Mouse (Mus musculus): ENCODE results near the gene Ptprs.

DNA sequence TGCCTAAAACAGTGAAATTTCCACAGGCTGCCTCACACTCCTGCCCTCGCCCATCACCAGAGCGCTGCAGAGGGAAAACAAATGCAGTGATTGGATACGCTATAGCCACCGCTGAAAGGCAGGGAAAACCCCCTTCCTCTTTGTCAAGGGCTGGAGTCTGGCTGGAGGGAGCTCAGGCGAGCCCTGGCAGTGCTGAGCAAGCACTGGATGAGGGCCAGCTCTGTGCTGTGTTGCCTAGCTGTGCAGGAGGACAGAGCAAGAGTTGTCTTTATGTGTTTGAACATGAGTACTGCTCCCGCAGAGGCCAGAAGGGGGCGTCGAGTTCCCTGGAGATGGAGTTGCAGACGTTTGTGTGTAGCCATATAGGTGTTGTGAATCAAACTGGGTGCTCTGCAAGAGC lies 26.2 kb upstream of the Ptprs start:
- TF ChIP-seq POLR2A (IDR thresholded peaks at IDR 0.05; ENCODE audit: extremely low read depth, insufficient read depth, low read length) (no peak), CTCF (IDR thresholded peaks at IDR 0.05; ENCODE audit: extremely low read depth, insufficient read depth, low read length) (peak; percentile 25)

Measured in cortical plate, adult 2 months (tissue).